Mouse (Mus musculus): Measurements from ENCODE around the gene Scp2.

- TF ChIP-seq CTCF (IDR thresholded peaks at IDR 0.05; ENCODE audit: low read depth, low read length) = no peak
- TF ChIP-seq TAL1 (conservative IDR thresholded peaks at IDR 0.05; ENCODE audit: low read depth, low read length) = no peak
- TF ChIP-seq GATA1 (IDR thresholded peaks at IDR 0.05; ENCODE audit: borderline replicate concordance, low read length) = no peak
- no peak for TF ChIP-seq POLR2AphosphoS5 (IDR thresholded peaks at IDR 0.05; ENCODE audit: insufficient replicate concordance, low read depth, low read length)
- no peak for TF ChIP-seq GATA2 (IDR thresholded peaks at IDR 0.05; ENCODE audit: borderline replicate concordance, low read depth, low read length)
Measured at GRCm38 (mm10) chr4:107995011-107995410, 149.8 kb downstream of the Scp2 start.

Measured in G1E (cell line).